Mouse (Mus musculus) T-cell, adult 2 months (primary cell): ENCODE data around the gene Ccni.
A peak's percentile ranks its signal among the peaks of the same experiment; 100 is the strongest.

ENCODE experiments used
- DNase-seq: peaks from one replicate; pipeline ENCODE4 v3.0.0; 2022; ENCODE audit warnings: low spot score

Gene Ccni

DNA sequence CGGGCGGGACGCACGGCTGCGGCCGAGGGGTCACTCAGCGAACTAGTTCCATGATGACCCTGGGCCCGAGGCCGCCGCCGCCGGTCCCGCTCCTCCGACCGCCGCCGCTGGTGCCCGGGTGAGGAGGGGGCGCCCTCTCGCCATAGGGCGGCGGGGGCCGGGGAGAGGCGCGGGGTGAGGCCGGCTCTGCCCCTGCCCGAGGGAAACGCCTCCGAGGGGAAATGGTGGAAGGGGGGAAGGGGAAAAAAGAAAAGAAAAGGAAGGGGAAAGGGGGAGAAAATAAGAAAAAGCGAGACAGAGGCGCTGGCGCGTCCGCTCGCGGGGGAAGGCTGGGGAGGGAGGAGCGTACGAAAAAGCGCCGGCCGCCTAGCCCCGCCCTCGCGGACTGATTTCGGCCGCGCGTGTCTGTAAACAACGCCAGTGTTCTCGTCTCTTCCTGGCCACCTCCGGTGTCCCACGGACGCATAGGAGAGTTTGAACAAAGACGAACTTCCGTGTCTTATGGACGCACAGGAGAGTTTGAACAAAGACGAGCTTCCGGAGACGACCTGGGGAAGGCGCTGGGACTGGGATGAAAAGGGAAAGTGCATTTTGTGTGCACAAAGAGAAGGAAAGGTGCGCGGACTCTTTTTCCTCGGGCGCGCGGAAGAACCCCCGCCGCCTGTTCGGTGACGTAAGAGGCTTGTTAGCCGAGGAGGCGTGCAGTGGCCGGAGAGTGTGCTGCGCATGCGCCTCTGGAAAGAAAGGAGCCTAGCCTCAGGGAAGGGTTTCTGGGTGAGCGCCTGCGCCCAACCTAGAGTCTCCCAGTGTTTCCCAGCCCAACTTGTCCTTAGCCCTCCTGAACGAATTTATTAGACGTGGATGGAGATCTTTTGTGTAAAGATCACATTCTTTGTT lies at the start of gene Ccni, which contains the start of gene 2010109A12Rik:
TSS of gene Ccni (minus strand) at position 387 of the 897 bp plus-strand sequence.
TSS of gene 2010109A12Rik (plus strand) at position 410 of the 897 bp plus-strand sequence.
- peak; percentile 96 for DNase-seq

DNA sequence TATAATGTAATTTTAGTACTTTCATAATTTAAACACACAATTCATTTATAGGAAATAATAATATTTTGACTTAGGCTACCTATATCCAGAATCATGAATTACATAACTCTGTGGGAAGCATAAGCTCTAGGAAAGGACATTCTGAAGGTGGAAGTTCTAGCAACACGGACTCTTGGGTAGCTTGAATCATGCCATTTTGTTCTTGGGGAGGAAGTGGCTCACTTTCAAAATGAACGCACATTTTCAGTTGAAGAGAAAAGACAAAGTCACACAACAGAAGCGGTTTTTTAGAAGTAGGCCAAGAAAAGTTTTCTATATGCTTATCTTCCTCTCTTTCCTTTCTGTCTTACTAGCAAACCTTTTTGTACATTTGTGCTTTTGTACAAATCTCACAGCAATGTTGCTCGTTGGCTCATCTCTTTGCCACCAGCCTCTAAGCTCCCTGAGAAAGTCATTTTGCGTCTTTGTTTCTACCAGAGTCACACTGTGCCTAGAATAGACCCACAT lies 49.5 kb upstream of the Ccni start:
- no peak for DNase-seq

DNA sequence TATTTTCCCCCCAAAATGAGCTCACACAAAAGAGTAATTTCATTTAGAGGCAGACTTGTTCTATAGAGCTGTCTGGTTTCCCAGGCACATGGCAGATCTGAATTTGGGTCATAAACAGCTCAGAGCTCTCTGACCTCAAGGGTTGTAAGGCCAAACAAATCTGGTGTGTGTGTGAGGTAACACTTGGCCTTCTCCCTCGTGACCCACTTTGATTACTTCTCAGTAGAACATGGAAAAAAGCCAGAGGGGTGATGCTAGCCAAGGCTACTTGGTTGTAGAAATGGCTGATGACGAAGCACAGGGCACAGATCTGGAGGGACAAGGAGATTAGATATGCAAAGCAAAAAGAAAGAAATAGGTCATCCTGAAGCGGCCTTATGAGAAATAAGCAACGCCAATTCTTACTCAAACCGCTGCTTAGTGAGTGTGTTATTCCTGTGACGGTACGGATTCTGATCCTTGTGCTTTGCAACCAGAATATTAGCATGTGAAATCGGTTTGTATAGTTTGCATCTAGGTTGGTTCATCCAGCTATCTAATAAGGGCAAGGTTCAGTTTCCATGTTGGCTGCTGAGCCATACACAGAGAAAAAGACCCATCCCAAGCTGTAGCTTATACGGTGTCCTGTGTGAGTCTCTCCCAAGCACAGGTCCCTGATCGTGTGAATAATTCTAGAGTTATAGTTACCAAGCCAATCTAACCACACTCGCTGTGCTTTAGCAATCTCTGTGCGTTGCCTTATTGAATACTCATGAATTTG lies 44.9 kb upstream of the Ccni start:
- no peak for DNase-seq

DNA sequence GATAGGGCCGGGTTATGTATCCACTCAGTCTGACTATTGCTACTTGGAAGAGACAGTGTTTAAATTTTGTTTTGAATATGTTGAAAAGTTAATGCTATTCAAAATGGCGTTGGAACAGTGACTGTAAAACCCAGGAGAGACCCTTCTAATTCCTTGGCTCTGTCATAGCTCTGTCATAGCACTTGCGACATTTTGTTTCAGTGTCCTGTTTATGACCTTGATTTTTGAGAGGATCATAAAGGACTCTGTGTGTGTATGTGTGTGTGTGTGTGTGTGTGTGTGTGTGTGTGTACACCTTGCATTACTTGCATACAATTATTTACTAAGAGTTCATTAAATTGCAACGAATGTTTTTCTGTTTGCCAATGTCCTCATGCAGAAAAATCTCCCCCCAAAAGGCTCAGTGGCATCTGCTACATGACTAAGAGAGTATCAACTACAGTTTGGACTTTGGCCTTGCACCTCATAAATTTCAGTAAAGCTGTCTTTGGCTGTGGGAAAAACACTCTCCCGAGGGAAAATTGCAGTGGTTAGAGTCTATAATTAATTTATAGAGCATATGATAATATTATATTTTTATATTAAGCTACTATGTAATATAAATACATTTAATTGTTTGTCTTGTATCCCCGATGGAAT lies 43.8 kb upstream of the Ccni start:
- DNase-seq: no peak

DNA sequence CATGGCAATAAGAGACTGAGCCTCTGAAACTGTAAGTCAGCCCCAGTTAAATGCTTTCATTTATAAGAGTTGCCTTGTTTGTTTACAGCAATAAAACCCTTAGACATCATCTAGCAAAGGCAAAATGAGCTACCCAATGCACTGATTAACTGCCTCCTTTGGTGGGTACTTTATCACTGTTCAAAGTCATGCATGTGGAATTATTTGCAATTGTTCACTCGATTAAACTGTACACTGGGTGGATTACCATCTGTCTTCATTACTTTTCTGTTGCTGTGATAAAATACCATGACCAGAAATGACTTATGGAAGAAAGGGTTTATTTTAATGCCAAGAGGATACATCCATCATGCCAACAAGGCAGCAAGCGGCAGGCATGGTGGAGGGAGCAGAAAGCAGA lies 39.0 kb upstream of the Ccni start:
- DNase-seq: no peak

DNA sequence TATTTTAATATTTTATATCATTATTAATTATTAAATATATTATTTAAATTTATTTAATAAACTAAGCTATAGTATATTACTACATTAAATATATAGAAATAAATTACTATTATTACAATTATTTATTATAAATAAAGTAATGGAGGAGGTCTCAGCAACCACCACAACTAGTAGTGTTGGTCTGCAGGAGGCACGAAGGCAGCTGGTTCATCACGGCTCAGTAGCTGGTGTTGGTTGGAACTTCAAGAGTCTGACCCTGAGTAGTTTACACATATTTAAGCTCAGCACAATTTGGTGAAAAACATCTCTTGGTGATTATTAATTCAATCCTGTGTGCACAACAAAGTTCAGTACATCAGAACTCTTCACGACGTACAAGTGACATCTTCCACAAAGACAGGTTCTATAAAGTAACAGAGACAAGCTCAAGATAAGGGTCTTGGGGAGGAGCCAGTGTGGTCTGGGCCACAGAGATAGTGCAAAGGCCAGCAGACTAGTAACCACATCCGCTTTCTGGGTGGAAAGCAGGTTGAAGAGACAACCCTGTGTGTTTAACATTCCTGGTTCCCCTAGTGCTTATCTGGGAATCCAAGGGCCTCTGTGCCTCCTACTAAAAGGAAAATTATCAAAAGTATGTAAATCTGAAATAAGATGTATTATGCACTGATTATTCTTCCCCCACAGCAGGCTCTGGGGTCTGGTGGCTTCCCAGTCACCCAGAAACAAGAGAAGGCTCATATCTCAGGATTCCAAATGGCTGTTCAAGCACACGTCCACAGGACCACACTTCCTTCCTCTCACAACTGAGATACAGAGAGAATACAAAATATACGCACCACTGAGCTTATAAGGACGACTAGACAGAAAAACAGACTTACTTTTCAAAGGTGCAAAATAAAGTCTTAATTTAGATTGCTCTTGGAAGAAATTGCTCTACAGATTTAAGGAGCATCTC lies 33.6 kb upstream of the Ccni start:
- peak; percentile 66 for DNase-seq

DNA sequence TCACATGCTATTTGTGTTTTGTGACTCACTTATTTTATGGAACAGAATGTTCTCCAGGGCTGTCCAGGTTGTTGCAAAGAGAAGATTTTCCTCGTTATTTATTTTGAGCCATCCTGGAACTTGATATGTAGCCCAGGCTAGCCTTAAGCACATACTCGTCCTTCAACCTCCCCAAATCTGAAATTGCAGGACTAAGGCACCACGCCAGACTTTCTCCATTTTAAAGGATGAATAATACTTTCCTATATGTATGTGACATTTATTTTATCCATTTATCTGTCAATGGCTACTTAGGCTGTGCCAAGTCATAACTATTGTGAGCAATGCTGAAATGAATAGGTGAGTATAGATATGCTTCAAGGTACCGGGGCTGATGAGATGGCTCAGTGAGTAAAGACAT lies 30.2 kb upstream of the Ccni start:
- no peak for DNase-seq

DNA sequence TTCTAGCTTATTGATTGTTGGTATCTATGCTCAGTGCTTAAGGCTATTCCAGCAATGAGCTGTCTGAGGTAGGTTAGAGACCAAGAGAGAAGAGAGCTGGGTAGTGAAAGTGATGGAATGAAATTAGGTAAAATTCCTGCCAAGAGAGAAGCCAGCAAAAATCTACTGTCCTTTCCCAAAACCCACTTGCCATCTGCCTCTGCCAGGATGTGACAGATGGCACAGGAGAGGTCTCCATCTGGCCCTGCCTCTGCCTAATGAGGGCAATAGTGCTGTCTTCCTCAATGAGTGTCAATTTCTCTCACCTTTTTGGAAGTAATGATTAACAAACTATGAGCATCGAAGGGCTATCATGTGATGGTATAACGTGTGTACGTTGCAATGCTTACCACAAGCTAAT lies 29.6 kb upstream of the Ccni start:
- no peak for DNase-seq

DNA sequence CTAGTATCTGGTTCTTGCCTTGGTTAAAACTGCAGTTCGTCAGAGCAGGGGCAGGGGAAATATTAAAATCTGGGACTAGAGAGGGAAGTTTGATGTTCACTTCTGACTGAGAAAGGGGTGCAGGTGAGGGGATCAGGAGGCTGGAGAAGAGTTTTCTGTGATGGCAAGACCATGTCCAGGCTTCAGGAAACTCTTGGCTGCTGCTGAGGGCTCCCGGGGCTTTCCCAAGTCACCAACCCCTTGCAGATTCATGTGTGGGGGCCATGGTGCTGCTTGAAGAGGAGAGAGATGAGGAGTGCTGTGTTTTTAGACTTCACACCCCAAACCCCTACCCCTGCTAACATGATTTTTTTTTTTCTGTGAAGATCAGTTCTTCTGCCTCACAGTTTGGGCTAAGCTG lies 28.3 kb upstream of the Ccni start:
- no peak for DNase-seq

DNA sequence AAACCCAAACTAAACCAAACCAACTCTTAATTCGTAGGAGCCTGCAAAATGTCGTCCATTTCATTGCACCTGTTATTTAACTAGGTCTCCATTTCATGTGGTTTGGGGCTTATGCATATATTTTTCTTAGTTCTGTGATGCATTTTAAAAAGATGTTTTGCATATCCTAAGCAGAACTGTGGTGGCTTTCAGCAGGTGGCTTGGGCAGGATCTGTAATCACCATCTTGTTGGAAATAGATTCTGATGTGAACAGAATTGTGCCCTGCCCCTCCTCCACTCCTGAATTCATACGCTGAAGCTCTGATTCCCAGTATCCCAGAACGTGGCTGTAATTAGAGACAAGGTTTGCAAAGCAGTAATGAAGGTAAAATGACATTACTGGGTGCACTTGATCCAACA lies 27.8 kb upstream of the Ccni start:
- no peak for DNase-seq

DNA sequence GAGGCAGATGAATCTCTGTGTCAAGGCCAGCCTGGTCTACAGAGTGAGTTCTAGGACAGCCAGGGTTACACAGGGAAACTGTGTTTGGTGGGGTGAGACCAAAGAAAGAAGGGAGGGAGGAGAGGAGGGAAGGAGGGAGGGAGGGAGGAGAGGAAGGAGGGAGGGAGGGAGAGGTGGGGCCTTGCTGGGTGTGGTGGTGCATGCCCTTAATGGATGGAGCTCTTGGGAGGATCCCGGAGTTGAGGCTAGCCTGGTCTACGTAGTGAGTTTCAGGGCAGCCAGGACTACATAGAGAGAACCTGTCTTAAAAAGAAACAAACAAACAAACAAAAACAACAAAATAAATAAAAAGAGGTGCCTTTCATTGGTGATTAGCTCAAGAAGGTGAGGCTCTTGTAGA lies 26.5 kb upstream of the Ccni start:
- no peak for DNase-seq

DNA sequence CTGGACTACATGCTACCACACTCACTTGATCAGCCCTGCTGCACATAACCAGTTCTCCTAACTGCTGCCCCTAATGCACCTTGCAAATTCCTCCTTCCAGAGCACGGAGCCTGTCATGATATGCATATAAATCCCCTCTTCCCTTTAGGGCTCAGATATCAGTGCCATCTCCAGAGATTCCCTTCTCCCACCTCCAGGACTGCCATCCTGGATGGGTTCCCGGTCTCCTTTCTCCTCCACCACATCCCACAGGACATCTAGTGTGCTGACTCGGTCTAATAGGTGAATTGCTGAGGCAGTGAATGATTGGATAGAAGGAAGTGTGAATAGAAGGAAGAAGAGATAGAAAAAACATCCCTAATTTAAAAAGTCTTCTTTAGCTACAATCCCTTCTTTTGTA lies 25.4 kb upstream of the Ccni start:
- no peak for DNase-seq

DNA sequence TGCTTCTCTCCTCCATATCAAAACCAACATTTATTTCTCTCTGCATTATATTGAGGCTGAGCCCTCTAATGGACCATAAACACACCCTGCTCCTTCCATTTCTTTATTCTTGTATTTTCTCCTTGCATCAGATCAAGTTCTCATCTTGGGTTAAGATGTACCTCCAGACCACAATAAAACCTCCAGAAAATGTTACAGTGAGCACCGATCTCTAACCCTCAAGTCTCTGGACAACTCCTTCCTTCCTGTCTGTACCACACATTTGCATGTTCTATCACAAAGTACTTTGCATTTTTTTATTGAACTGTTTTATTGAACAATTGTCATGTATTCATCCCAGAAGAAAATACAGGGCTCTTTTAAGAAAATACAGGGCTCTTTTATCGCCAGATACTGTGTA lies 23.2 kb upstream of the Ccni start:
- DNase-seq: no peak

DNA sequence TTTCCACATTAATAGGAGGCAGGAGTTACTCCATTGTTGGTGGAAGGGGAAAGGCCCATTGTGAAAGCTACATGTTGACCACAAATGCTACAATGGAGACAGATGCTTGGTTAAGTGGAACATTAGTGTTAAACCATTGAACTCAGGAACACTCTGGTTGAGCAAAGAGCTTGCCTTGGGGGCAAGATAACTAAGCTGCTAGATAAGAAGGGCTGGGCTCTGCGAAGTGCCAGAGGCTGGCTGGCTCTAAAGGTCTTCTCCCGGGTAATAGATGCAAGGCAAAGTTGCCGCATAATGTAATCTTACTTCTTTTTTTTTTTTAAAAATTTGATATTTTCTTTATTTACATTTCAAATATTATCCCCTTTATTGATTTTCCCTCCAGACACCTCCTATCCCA lies 20.9 kb upstream of the Ccni start:
- no peak for DNase-seq

DNA sequence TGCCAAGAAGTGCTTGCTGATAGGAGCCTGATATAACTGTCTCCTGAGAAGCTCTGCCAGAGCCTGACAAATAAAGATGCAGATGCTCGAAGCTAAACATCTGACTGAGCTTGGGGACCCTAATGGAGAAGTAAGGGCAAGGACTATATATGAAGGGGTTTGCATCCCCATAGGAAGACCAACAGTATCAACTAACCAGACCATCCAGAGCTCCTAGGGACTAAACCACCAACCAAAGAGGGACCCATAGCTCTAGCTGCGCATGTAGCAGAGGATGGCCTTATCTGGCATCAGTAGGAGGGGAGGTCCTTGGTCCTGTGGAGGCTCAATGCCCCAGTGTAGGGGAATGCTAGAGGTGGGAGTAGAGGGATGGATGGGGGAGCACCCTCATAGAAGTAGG lies 18.3 kb upstream of the Ccni start:
- DNase-seq: no peak

DNA sequence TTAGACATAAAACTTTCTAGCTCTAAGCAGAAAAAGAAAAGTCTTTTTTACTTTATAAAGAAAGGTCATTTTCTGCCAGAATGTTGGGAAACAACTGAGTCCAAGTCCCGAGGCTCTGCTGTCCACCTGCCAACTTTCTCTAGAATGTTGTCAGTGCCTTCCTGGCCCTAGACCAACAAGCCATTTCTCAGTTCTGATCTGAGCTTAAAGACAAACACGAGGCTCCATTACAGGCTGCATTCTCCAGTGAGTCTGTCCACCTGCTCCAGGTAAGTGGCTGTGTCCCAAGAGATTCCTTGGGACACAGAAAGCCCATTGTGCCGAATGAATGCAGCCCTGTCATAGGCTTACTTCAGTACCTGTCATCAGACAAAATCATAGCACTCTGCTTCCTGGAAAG lies 15.4 kb upstream of the Ccni start:
- no peak for DNase-seq

DNA sequence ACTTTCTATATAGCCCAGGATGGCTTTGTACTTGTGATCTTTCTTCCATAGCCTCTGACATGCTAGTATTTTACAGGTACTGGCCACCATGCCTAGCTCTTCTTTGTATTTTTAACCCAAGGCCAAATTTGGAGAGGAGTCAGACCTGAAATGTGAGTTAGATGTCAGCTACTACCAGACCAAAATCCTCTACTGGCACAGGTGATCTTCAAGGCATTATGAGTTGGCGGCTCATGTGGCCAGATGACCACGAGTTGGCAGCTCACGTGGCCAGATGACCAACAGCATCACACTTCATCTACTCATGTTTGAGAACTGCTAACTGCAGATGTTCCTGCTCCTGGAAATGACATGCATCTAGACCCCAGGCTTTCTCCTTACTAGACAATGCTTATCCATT lies 12.1 kb upstream of the Ccni start:
- no peak for DNase-seq

DNA sequence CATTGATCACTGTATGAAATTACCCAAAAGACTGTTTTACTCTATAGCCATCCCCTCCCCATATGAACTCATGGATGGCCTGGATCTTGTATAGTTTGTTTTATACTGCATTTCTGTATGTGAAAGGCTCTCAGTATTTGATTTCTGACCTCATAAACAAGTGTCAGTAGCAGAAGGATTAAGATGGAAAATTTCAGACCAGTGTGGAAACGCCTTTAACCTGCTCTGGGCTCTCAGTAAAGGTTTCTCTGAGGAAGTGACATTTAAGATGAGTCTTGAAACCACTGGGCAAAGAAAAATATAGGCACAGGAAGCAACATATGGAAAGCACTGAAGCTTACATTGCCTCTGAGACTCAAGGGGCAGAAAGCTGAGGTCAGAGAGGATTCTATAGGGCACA lies 1.3 kb upstream of the Ccni start:
- DNase-seq: no peak

DNA sequence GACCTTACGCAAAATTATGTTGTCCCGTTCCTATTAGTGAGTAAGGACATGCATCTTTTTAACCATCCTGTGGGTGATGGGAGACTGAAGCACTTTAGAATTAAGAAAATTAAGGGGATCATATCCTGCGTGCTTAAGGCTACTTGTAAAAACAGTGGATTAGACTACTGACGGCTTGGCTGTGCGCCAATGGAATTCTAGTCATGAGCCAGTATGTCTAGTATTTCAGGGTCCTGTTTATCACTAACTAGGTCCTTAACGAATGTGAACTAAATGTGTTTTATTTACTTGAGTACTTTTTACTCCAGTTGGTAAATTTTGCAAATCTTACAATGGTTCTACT lies 682 bp upstream of the Ccni start:
- DNase-seq: no peak

DNA sequence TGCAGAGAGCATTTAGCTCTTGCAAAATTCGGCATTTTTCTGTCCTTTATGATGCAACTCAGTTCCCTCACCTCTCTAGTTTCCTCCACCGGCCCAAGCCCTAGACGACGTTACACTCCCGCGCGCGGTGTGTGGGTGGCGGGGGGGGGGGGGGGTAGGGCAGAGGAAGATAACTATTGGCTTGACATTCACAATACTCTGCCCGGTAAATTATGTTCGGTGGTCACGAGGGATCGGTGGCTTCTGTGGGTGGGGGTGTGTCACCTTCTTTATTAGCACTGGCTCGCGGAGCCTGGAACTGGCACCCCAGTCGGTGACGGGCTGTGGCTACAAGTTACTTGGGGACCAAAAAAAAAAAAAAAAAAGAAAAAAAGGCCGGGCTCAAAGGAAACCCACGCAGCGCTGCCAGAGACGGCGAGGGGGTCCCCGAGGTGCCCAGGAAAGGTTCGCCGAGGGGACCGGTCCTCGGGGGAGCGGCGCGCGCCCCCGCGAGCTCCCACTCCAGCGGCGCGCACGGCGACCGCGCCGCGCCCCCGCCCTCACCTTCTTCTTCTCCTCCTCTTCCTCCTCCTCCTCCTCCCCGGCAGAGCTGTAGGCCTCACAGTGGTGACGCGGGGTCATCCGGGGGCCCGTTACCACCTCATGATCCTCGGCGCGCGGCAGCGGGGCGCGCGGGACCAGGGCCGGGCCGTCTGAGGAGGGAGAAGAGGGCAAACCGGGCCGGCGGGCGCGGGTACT lies 755 bp downstream of the Ccni start:
- peak; percentile 66 for DNase-seq

DNA sequence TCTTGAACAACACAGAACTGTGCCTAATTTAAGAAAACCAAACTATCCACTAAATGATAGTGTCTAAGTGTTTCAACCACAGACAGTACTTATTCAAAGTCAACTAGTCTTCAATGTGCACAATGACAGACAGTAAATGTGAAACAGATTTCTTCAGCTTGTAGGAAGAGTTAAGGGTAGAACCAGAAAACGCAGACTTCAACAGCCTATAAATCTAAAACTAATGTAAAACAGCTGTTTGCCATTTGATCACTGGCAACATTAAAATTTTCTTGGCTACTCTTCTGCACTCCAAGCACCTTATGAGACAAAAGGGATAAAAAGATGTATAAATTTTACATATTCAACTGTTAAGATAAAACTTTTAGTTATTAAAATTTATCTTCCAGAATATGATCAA lies 5.1 kb downstream of the Ccni start:
- no peak for DNase-seq
